Mouse (Mus musculus): ENCODE data around the gene Efna5. TPM values are rescaled to one million over a fixed set of nuclear protein-coding genes. Genes with fewer than 3 reads are reported as not detected.

Efna5 gene
- 22.6 and 24.5 TPM in 2 replicates for polyA plus RNA-seq (2014; fragmentation: Nextera tagmentation; extraction: Ambion mirVana)

GRCm38 (mm10) chr17:62881176-62881790 lies at the start of gene Efna5:
Gene Efna5, minus strand, starts transcription at chr17:62881317.
- no peaks in the 10 kb centered on the region for H3K9me3 ChIP-seq (replicated peaks; ENCODE audit: control insufficient read depth, low read length)
- H3K4me2 ChIP-seq, result peak within 1 kb of the TSS; percentile 86
- H3K27me3 ChIP-seq (ENCODE audit: control insufficient read depth, insufficient read depth, low read length), result no peaks in the 10 kb centered on the region
- peak within 1 kb of the TSS; percentile 80 for H3K9ac ChIP-seq (ENCODE audit: low read depth, low read length)
- H3K27ac ChIP-seq (ENCODE audit: low read depth, low read length), result peak within 1 kb of the TSS; percentile 82
- H3K4me3 ChIP-seq (ENCODE audit: low read depth, low read length), result peak within 1 kb of the TSS; percentile 76
- H3K36me3 ChIP-seq (ENCODE audit: control insufficient read depth, insufficient read depth, low read length), result no peaks in the 10 kb centered on the region
- H3K4me1 ChIP-seq (ENCODE audit: control insufficient read depth, insufficient read depth, low read length), result no peaks in the 10 kb centered on the region
- WGBS (ENCODE audit: insufficient replicate concordance), result under 1% methylated on average over 35 of the region's 68 CpGs
- ATAC-seq (replicated peaks; ENCODE audit: insufficient number of reproducible peaks, low FRiP score, low TSS enrichment), result peak; percentile 9; the same call in 1 of the 2 replicates

GRCm38 (mm10) chr17:62915304-62915703 lies 34.2 kb upstream of the Efna5 start:
- Histone ChIP-seq H3K27ac (ENCODE audit: low read depth, low read length) (no peak overlapping the region), H3K4me1 (ENCODE audit: control insufficient read depth, insufficient read depth, low read length) (no peaks in the 10 kb centered on the region), H3K36me3 (ENCODE audit: control insufficient read depth, insufficient read depth, low read length) (no peaks in the 10 kb centered on the region), H3K4me3 (ENCODE audit: low read depth, low read length) (no peak overlapping the region), H3K27me3 (ENCODE audit: control insufficient read depth, insufficient read depth, low read length) (no peaks in the 10 kb centered on the region), H3K9ac (ENCODE audit: low read depth, low read length) (no peak overlapping the region), H3K4me2 (no peak overlapping the region), H3K9me3 (replicated peaks; ENCODE audit: control insufficient read depth, low read length) (no peaks in the 10 kb centered on the region)
- no peak for ATAC-seq (replicated peaks; ENCODE audit: insufficient number of reproducible peaks, low FRiP score, low TSS enrichment)
- WGBS (ENCODE audit: insufficient replicate concordance), result 64% methylated on average over 4 of the region's 4 CpGs

- Histone ChIP-seq H3K9me3 (replicated peaks; ENCODE audit: control insufficient read depth, low read length) (no peaks in the 10 kb centered on the region), H3K4me1 (ENCODE audit: control insufficient read depth, insufficient read depth, low read length) (no peaks in the 10 kb centered on the region), H3K27ac (ENCODE audit: low read depth, low read length) (no peak overlapping the region), H3K27me3 (ENCODE audit: control insufficient read depth, insufficient read depth, low read length) (no peaks in the 10 kb centered on the region), H3K4me3 (ENCODE audit: low read depth, low read length) (no peak overlapping the region), H3K4me2 (no peak overlapping the region), H3K9ac (ENCODE audit: low read depth, low read length) (no peak overlapping the region), H3K36me3 (ENCODE audit: control insufficient read depth, insufficient read depth, low read length) (no peaks in the 10 kb centered on the region)
- no peak for ATAC-seq (replicated peaks; ENCODE audit: insufficient number of reproducible peaks, low FRiP score, low TSS enrichment)
- 61% methylated on average over 16 of the region's 16 CpGs for WGBS (ENCODE audit: insufficient replicate concordance)
Measured at GRCm38 (mm10) chr17:62905692-62906445, 24.8 kb upstream of the Efna5 start.

GRCm38 (mm10) chr17:62899066-62899465 lies 17.9 kb upstream of the Efna5 start:
- Histone ChIP-seq H3K4me1 (ENCODE audit: control insufficient read depth, insufficient read depth, low read length) (no peaks in the 10 kb centered on the region), H3K27ac (ENCODE audit: low read depth, low read length) (no peak overlapping the region), H3K9me3 (replicated peaks; ENCODE audit: control insufficient read depth, low read length) (no peaks in the 10 kb centered on the region), H3K36me3 (ENCODE audit: control insufficient read depth, insufficient read depth, low read length) (no peaks in the 10 kb centered on the region), H3K27me3 (ENCODE audit: control insufficient read depth, insufficient read depth, low read length) (no peaks in the 10 kb centered on the region), H3K9ac (ENCODE audit: low read depth, low read length) (no peak overlapping the region), H3K4me3 (ENCODE audit: low read depth, low read length) (no peak overlapping the region), H3K4me2 (no peak overlapping the region)
- ATAC-seq (replicated peaks; ENCODE audit: insufficient number of reproducible peaks, low FRiP score, low TSS enrichment), result no peak
- 52% methylated on average over 6 of the region's 6 CpGs for WGBS (ENCODE audit: insufficient replicate concordance)

GRCm38 (mm10) chr17:62889991-62890390 lies 8.9 kb upstream of the Efna5 start:
- Histone ChIP-seq H3K27me3 (ENCODE audit: control insufficient read depth, insufficient read depth, low read length) (no peaks in the 10 kb centered on the region), H3K4me1 (ENCODE audit: control insufficient read depth, insufficient read depth, low read length) (no peaks in the 10 kb centered on the region), H3K4me3 (ENCODE audit: low read depth, low read length) (no peak overlapping the region), H3K27ac (ENCODE audit: low read depth, low read length) (no peak overlapping the region), H3K36me3 (ENCODE audit: control insufficient read depth, insufficient read depth, low read length) (no peaks in the 10 kb centered on the region), H3K9me3 (replicated peaks; ENCODE audit: control insufficient read depth, low read length) (no peaks in the 10 kb centered on the region), H3K9ac (ENCODE audit: low read depth, low read length) (no peak overlapping the region), H3K4me2 (no peak overlapping the region)
- WGBS (ENCODE audit: insufficient replicate concordance), result 81% methylated on average over 5 of the region's 5 CpGs
- ATAC-seq (replicated peaks; ENCODE audit: insufficient number of reproducible peaks, low FRiP score, low TSS enrichment), result no peak

- peak overlapping the region; percentile 76 for H3K4me3 ChIP-seq (ENCODE audit: low read depth, low read length)
- H3K27me3 ChIP-seq (ENCODE audit: control insufficient read depth, insufficient read depth, low read length), result no peaks in the 10 kb centered on the region
- H3K9ac ChIP-seq (ENCODE audit: low read depth, low read length), result peak overlapping the region; percentile 68; the same call in 1 of the 2 replicates
- ATAC-seq (replicated peaks; ENCODE audit: insufficient number of reproducible peaks, low FRiP score, low TSS enrichment), result no peak
- peak overlapping the region; percentile 86 for H3K4me2 ChIP-seq
- H3K27ac ChIP-seq (ENCODE audit: low read depth, low read length), result no peak overlapping the region
- no peaks in the 10 kb centered on the region for H3K4me1 ChIP-seq (ENCODE audit: control insufficient read depth, insufficient read depth, low read length)
- under 1% methylated on average over 16 of the region's 16 CpGs for WGBS (ENCODE audit: insufficient replicate concordance)
- H3K9me3 ChIP-seq (replicated peaks; ENCODE audit: control insufficient read depth, low read length), result no peaks in the 10 kb centered on the region
- no peaks in the 10 kb centered on the region for H3K36me3 ChIP-seq (ENCODE audit: control insufficient read depth, insufficient read depth, low read length)
Measured at GRCm38 (mm10) chr17:62884129-62884506, 3.0 kb upstream of the Efna5 start.

GRCm38 (mm10) chr17:62883476-62884128 lies 2.5 kb upstream of the Efna5 start:
- H3K9ac ChIP-seq (ENCODE audit: low read depth, low read length), result peak overlapping the region; percentile 68
- H3K4me1 ChIP-seq (ENCODE audit: control insufficient read depth, insufficient read depth, low read length), result no peaks in the 10 kb centered on the region
- no peaks in the 10 kb centered on the region for H3K9me3 ChIP-seq (replicated peaks; ENCODE audit: control insufficient read depth, low read length)
- WGBS (ENCODE audit: insufficient replicate concordance), result under 1% methylated on average over 34 of the region's 34 CpGs
- peak overlapping the region; percentile 35; the same call in 1 of the 2 replicates for H3K27ac ChIP-seq (ENCODE audit: low read depth, low read length)
- no peaks in the 10 kb centered on the region for H3K36me3 ChIP-seq (ENCODE audit: control insufficient read depth, insufficient read depth, low read length)
- H3K4me3 ChIP-seq (ENCODE audit: low read depth, low read length), result peak overlapping the region; percentile 76
- ATAC-seq (replicated peaks; ENCODE audit: insufficient number of reproducible peaks, low FRiP score, low TSS enrichment), result no peak
- peak overlapping the region; percentile 86 for H3K4me2 ChIP-seq
- H3K27me3 ChIP-seq (ENCODE audit: control insufficient read depth, insufficient read depth, low read length), result no peaks in the 10 kb centered on the region

- H3K36me3 ChIP-seq (ENCODE audit: control insufficient read depth, insufficient read depth, low read length), result no peaks in the 10 kb centered on the region
- H3K4me3 ChIP-seq (ENCODE audit: low read depth, low read length), result peak overlapping the region; percentile 76
- H3K9ac ChIP-seq (ENCODE audit: low read depth, low read length), result peak overlapping the region; percentile 80
- H3K27me3 ChIP-seq (ENCODE audit: control insufficient read depth, insufficient read depth, low read length), result no peaks in the 10 kb centered on the region
- peak overlapping the region; percentile 82; the same call in 1 of the 2 replicates for H3K27ac ChIP-seq (ENCODE audit: low read depth, low read length)
- H3K4me1 ChIP-seq (ENCODE audit: control insufficient read depth, insufficient read depth, low read length), result no peaks in the 10 kb centered on the region
- H3K9me3 ChIP-seq (replicated peaks; ENCODE audit: control insufficient read depth, low read length), result no peaks in the 10 kb centered on the region
- peak overlapping the region; percentile 86 for H3K4me2 ChIP-seq
- WGBS (ENCODE audit: insufficient replicate concordance), result under 1% methylated on average over 43 of the region's 53 CpGs
- ATAC-seq (replicated peaks; ENCODE audit: insufficient number of reproducible peaks, low FRiP score, low TSS enrichment), result peak; percentile 85
Measured at GRCm38 (mm10) chr17:62882726-62883475, 1.8 kb upstream of the Efna5 start.

Measured in heart, embryonic 11.5 days (tissue).